Mouse (Mus musculus) forebrain, postnatal 0 days (tissue): ENCODE data around the gene C2cd4a. TPM values are rescaled to one million over a fixed set of nuclear protein-coding genes. Genes with fewer than 3 reads are reported as not detected.

Experiments
- ATAC-seq: fragments of 200-750 bp; cut with Nextera tagmentation; 2 replicates; pipeline ENCODE4 v1.8.0; 2017; ENCODE audit warnings: mild to moderate bottlenecking, moderate library complexity
- DNase-seq: peaks from one replicate; pipeline ENCODE4 v3.0.0-alpha.2; 2015
- H3K27ac ChIP-seq: fragments of 300-500 bp; sonication (generic); 2 replicates; pipeline ENCODE4 v1.5.1; 2014; ENCODE audit warnings: low read depth, mild to moderate bottlenecking, antibody characterized with exemption, low read length, moderate library complexity, mixed read lengths
- H3K27me3 ChIP-seq: fragments of 300-500 bp; sonication (generic); 2 replicates; pipeline ENCODE4 v1.6.1; 2014; ENCODE audit warnings: mild to moderate bottlenecking, low read length, mixed read lengths; ENCODE audit not compliant: insufficient read depth
- H3K36me3 ChIP-seq: fragments of 300-500 bp; sonication (generic); 2 replicates; pipeline ENCODE4 v1.6.1; 2014; ENCODE audit warnings: mild to moderate bottlenecking, moderate library complexity; ENCODE audit not compliant: insufficient read depth
- H3K4me1 ChIP-seq: fragments of 300-500 bp; sonication (generic); 2 replicates; pipeline ENCODE4 v1.6.1; 2014; ENCODE audit warnings: antibody characterized with exemption; ENCODE audit not compliant: insufficient read depth
- H3K4me2 ChIP-seq: fragments of 300-500 bp; sonication (generic); 2 replicates; pipeline ENCODE4 v1.6.1; 2014; ENCODE audit warnings: low read depth, mild to moderate bottlenecking, moderate library complexity
- H3K4me3 ChIP-seq: fragments of 300-500 bp; sonication (generic); 2 replicates; pipeline ENCODE4 v1.5.1; 2014; ENCODE audit warnings: low read depth, low read length, mixed read lengths
- H3K9ac ChIP-seq: fragments of 300-500 bp; sonication (generic); 2 replicates; pipeline ENCODE4 v1.6.1; 2014; ENCODE audit warnings: mild to moderate bottlenecking
- H3K9me3 ChIP-seq: fragments of 300-500 bp; sonication (generic); 2 replicates; pipeline ENCODE4 v1.6.1; 2016; ENCODE audit warnings: low read length
- CTCF ChIP-seq: sonication (generic); IDR thresholded peaks from 2 replicates; pipeline ENCODE4 v1.5.1; 2016; ENCODE audit warnings: antibody characterized with exemption, control low read depth, low read depth
- WGBS: fragments of 180-500 bp; shearing (Covaris S2); extraction: QIAGEN DNeasy Blood & Tissue Kit; methylation state at CpG from one replicate; pipeline ENCODE4 v1.1.7; 2014; 5-methylcytosine and 5-hydroxymethylcytosine counted together
- polyA plus RNA-seq: library from polyadenylated mRNA; unstranded; fragments of >200 nt; fragmentation: Nextera tagmentation; extraction: Ambion mirVana; gene quantifications from 2 replicates; pipeline ENCODE4 v1.2.1, GENCODE M21; 2015
- total RNA-seq: library from RNA; depleted of rRNA; stranded (reverse); fragments of >200 nt; gene quantifications from 2 replicates; pipeline ENCODE4 v1.2.3, GENCODE M21; 2014

C2cd4a gene
- total and polyA plus RNA-seq, 2 experiments from 2014 or later, result 0.14 to 0.46 TPM

DNA sequence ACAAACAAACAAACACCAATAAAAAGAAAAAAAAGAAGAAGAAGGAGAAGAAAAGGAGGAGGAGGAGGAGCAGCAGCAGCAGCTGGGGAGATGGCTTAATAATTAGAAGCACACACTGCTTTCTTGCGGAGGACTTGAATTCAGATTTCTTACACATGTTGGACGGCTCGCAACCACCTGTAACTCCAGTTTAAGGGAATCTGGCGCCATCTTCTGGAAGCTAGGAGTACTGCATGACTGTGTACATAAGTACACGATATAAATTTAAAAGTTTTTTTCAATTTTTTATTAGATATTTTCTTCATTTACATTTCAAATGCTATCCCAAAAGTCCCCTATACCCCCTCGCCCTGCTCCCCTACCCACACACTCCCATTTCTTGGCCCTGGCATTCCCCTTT, 29.9 kb downstream of the C2cd4a start:
- Histone ChIP-seq H3K9me3 (no peaks in the 10 kb centered on the region), H3K27ac (no peak overlapping the region), H3K36me3 (no peaks in the 10 kb centered on the region), H3K27me3 (no peaks in the 10 kb centered on the region), H3K9ac (no peak overlapping the region), H3K4me3 (no peak overlapping the region), H3K4me1 (no peaks in the 10 kb centered on the region), H3K4me2 (no peak overlapping the region)
- DNase-seq (peak; percentile 63), ATAC-seq (no peak)
- peak; percentile 68 for TF ChIP-seq CTCF
- 30% methylated on average over 6 of the region's 6 CpGs for WGBS

DNA sequence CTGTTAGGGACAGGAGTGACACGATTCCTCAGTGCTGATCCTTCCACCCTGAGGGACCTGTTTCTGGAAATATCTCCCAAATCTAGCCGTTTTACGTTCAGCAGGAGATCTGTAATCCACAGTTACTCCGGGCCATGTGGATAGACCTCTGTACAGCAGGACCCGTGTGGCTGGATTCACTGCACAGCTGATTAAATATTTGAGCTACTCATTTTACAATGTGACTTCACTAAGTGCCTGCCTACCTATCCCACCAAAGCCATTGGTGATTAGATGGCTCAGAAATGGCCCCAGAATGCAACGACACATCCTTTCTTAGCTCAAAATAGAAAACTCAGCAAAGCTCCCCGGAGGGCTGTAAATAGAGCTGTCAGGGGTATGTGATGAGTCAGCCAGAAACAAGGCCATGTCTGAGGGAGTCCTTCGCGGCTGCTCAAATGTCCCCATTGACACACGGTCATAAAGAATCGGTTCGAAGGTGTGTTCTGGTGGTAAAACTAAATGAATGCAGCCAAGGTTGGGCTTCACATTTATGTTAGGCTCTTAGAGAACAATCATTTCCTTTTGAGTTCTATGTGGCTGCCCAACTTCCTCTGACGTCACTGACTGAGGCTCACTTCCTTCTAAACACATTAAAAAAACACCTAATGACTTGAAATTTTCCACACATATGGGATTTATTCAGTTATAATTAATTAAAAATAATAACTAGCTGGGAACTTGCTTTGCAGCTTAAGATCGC, 32.9 kb downstream of the C2cd4a start:
- WGBS, result 65% methylated on average over 14 of the region's 14 CpGs
- peaks cover 14% of the 10 kb centered on the region for H3K4me1 ChIP-seq
- H3K27me3 ChIP-seq, result no peaks in the 10 kb centered on the region
- no peak for DNase-seq
- no peak for TF ChIP-seq CTCF
- H3K4me3 ChIP-seq, result no peak overlapping the region
- no peak overlapping the region for H3K27ac ChIP-seq
- H3K9ac ChIP-seq, result no peak overlapping the region
- H3K4me2 ChIP-seq, result no peak overlapping the region
- ATAC-seq, result no peak
- H3K36me3 ChIP-seq, result no peaks in the 10 kb centered on the region
- no peaks in the 10 kb centered on the region for H3K9me3 ChIP-seq

DNA sequence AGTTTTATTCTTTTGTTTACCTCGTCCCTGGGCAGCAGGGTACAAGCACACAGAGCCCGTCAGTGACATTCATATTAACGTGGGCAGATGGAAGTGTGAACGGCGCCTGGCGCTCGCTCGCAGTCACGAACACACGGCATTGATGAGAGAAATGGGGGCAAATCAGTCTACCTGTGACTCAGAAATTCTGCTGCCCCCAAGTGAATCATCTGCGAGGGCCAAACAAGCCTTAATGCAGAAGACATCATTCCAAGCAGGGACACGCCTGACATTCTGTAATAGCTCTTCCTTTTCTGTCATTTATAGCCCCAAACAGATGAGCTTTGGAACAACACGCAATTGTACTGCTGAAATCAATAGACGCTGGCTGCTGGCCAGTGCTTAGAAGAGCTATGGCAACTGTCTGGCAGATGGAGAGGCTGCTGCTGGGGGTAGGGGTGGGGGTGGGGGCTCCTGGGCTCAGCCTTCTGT, 36.9 kb downstream of the C2cd4a start:
- Histone ChIP-seq H3K27me3 (no peaks in the 10 kb centered on the region), H3K9me3 (no peaks in the 10 kb centered on the region), H3K4me1 (peaks cover 14% of the 10 kb centered on the region), H3K9ac (peak overlapping the region; percentile 22; the same call in 1 of the 2 replicates), H3K27ac (peak overlapping the region; percentile 67), H3K4me2 (peak overlapping the region; percentile 35), H3K4me3 (no peak overlapping the region), H3K36me3 (no peaks in the 10 kb centered on the region)
- DNase-seq, result peak; percentile 82
- no peak for TF ChIP-seq CTCF
- WGBS, result 12% methylated on average over 14 of the region's 14 CpGs
- ATAC-seq, result peak; percentile 81

DNA sequence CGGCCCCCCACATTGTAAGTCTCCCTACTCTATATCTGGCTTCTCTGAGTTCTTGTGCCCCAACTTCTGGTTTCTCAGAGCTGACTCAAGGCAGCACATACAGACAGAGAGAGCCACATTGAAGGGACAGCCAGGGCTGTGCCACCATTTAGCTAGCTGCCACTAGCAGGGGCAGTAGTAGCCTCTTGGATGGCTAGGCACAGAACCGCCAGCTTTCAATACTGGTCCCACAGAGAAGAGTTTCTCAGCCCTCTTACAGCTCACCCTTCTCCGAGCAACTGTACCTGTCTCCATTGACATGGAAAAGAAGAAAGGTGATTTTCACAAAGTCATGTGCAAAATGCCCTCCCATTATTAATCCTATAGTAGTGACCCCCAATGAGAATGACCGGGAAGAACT, 37.5 kb downstream of the C2cd4a start:
- peaks cover 14% of the 10 kb centered on the region for H3K4me1 ChIP-seq
- H3K9me3 ChIP-seq, result no peaks in the 10 kb centered on the region
- no peak overlapping the region for H3K4me3 ChIP-seq
- H3K4me2 ChIP-seq, result no peak overlapping the region; the same call in 1 of the 2 replicates
- H3K27ac ChIP-seq, result no peak overlapping the region
- no peak for TF ChIP-seq CTCF
- no peaks in the 10 kb centered on the region for H3K27me3 ChIP-seq
- DNase-seq, result no peak
- 84% methylated on average over 4 of the region's 4 CpGs for WGBS
- ATAC-seq, result no peak
- no peak overlapping the region for H3K9ac ChIP-seq
- no peaks in the 10 kb centered on the region for H3K36me3 ChIP-seq

DNA sequence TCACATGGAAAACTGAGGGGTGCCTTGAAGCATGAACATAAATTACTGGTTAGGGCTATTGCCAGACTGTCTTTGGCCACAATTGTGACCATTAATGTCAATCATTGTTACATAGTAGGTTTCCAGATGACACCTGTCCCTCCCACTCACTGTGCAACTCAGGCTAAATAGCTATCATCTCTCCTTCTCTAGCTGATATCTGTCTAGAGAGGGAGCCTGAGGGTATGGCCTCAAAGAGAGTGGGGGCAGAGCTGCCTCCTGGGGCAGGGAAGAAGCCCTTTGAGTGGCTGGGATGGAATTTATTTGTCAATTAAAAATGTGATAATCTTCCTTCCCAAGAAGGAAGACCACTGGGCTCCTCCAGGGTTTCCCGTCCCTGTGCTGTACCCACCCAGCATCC, 37.9 kb downstream of the C2cd4a start:
- DNase-seq (no peak), ATAC-seq (no peak)
- H3K36me3 ChIP-seq, result no peaks in the 10 kb centered on the region
- H3K27me3 ChIP-seq, result no peaks in the 10 kb centered on the region
- H3K9ac ChIP-seq, result no peak overlapping the region
- TF ChIP-seq CTCF, result no peak
- H3K27ac ChIP-seq, result no peak overlapping the region
- H3K4me2 ChIP-seq, result no peak overlapping the region
- no peaks in the 10 kb centered on the region for H3K9me3 ChIP-seq
- H3K4me1 ChIP-seq, result peaks cover 14% of the 10 kb centered on the region
- H3K4me3 ChIP-seq, result no peak overlapping the region
- WGBS, result 86% methylated on average over 1 of the region's 1 CpGs

DNA sequence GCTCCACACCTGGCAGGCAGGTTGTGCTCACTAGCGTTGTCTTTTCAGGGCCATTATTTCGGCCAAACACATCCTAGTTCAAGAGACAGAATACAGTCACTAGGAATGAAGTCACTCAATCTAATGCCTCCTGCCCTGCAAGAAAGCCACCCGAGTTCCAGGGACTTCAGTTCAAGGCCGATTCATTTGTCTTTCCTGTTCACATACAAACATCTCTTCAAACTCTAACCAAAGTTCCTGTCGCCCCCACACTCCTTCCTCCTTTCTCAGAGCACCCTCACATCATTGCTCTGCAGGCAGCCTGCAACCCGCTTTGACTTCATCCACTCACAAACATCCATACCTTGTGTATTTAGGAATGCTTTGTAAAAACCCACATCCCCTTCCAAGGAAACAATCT, 38.6 kb downstream of the C2cd4a start:
- Histone ChIP-seq H3K9ac (no peak overlapping the region), H3K4me3 (no peak overlapping the region), H3K4me1 (peaks cover 14% of the 10 kb centered on the region), H3K27me3 (no peaks in the 10 kb centered on the region), H3K36me3 (no peaks in the 10 kb centered on the region), H3K27ac (no peak overlapping the region), H3K4me2 (no peak overlapping the region), H3K9me3 (no peaks in the 10 kb centered on the region)
- no peak for TF ChIP-seq CTCF
- no peak for ATAC-seq
- WGBS, result 84% methylated on average over 6 of the region's 6 CpGs
- no peak for DNase-seq

DNA sequence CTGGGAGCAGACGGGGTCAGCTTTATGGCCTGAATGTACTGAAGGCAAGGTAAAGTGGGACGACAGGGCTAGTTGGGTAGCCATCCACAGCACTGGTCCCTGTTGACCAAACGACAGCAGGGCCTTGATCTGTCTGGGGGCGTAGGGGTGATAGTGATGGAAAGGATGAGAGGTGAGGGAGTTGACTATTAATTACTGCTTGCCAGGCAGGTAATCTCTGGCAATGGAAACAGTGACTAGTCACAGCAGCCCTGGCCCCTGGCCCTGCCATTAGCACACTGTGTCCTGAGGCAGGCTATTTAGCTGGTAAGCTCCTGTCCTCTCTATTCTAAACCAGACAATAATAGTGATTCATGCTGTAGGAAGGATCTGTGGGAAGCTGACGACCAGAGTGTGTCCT, 39.7 kb downstream of the C2cd4a start:
- ATAC-seq (no peak), DNase-seq (no peak)
- Histone ChIP-seq H3K27me3 (no peaks in the 10 kb centered on the region), H3K27ac (no peak overlapping the region), H3K4me1 (peaks cover 14% of the 10 kb centered on the region), H3K4me2 (no peak overlapping the region), H3K9me3 (no peaks in the 10 kb centered on the region), H3K4me3 (no peak overlapping the region), H3K36me3 (no peaks in the 10 kb centered on the region), H3K9ac (no peak overlapping the region)
- TF ChIP-seq CTCF, result no peak
- 74% methylated on average over 5 of the region's 5 CpGs for WGBS
